Mouse (Mus musculus) testis, adult 2 months (tissue): ENCODE results near the gene Mfng.

ENCODE experiments used
- CTCF ChIP-seq: fragments of 200-500 bp; IDR thresholded peaks from 2 replicates; pipeline ENCODE4 v1.5.1; 2012; ENCODE audit warnings: low read depth, mild to moderate bottlenecking, inconsistent platforms, low read length, moderate library complexity; ENCODE audit not compliant: control insufficient read depth, insufficient read depth, insufficient replicate concordance
- POLR2A ChIP-seq: fragments of 200-500 bp; IDR thresholded peaks from 2 replicates; pipeline ENCODE4 v1.6.1; 2012; ENCODE audit warnings: low read depth, mild to moderate bottlenecking, inconsistent platforms, low read length, moderate library complexity; ENCODE audit not compliant: control insufficient read depth

DNA sequence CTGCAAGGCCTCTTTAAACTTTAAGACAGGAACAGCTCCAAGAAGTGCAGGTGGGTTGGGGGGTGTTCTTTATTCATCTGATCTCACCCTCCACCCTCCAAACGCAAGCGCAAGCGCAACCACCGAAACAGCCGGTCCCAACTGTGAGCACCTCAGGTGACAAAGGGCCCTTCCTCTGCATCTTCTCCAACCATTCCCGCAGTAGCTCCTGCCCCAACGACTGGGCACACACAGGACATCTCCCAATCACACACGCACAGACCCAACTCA, 23.7 kb upstream of the Mfng start:
- TF ChIP-seq POLR2A (no peak), CTCF (no peak)
